Mouse (Mus musculus) G1E (cell line): Measurements from ENCODE around the gene Psmg4.

Experiments
- CTCF ChIP-seq: IDR thresholded peaks from 2 replicates; pipeline ENCODE4 v1.5.1; 2012; ENCODE audit warnings: low read depth, low read length, inconsistent platforms, mixed read lengths
- POLR2AphosphoS5 ChIP-seq: IDR thresholded peaks from 2 replicates; pipeline ENCODE4 v1.6.1; 2012; ENCODE audit warnings: low read depth, low read length, inconsistent platforms; ENCODE audit not compliant: insufficient replicate concordance

GRCm38 (mm10) chr13:34118816-34119215 lies 43.9 kb upstream of the Psmg4 start:
- TF ChIP-seq CTCF: no peak
- no peak for TF ChIP-seq POLR2AphosphoS5
